Comparison of ENCODE assay signal across 18 mouse cellular contexts in genomic region chrX:93756867-93757455, GRCm38 (mm10).
A peak's percentile ranks its signal among the peaks of the same experiment; 100 is the strongest.
DNase-seq lines count a peak whose midpoint lies in the region; ATAC-seq and TF ChIP-seq lines count a peak whose summit lies in the region.
"Had no signal": no experiment of that assay in that cellular context is flagged by ENCODE, and none has a peak within 500 bp of the region (broad histone marks: within the 10 kb centered on the region; RNA-seq: fewer than 3 reads in every experiment).

No protein-coding gene starts in this region.

- no peak for TF ChIP-seq CTCF in bone marrow macrophage, adult 2 months (IDR thresholded peaks at IDR 0.05; ENCODE audit: low read depth, low read length)
- TF ChIP-seq CTCF in intestine, postnatal 0 days (IDR thresholded peaks at IDR 0.05; ENCODE audit: low read depth): no peak

- no peaks in the 10 kb centered on the region for H3K36me3 ChIP-seq in hindbrain, embryonic 14.5 days (replicated peaks; ENCODE audit: control insufficient read depth, insufficient read depth)
- H3K36me3 ChIP-seq in hindbrain, embryonic 13.5 days: no peaks in the 10 kb centered on the region
- H3K36me3 ChIP-seq in intestine, postnatal 0 days (ENCODE audit: control insufficient read depth, insufficient read depth): no peaks in the 10 kb centered on the region
- H3K36me3 ChIP-seq in heart, embryonic 11.5 days (ENCODE audit: control insufficient read depth, insufficient read depth, low read length): no peaks in the 10 kb centered on the region
- H3K36me3 ChIP-seq: limb, embryonic 15.5 days; neural tube, embryonic 15.5 days had no signal

- H3K27me3 ChIP-seq in hindbrain, embryonic 14.5 days (ENCODE audit: control insufficient read depth, insufficient read depth, low read length): no peaks in the 10 kb centered on the region
- H3K27me3 ChIP-seq in hindbrain, embryonic 13.5 days: no peaks in the 10 kb centered on the region
- H3K27me3 ChIP-seq in intestine, postnatal 0 days (replicated peaks; ENCODE audit: control insufficient read depth, insufficient read depth, low read length): no peaks in the 10 kb centered on the region
- no peaks in the 10 kb centered on the region for H3K27me3 ChIP-seq in heart, embryonic 11.5 days (ENCODE audit: control insufficient read depth, insufficient read depth, low read length)
- H3K27me3 ChIP-seq: neural tube, embryonic 15.5 days had no signal

- H3K4me1 ChIP-seq in hindbrain, embryonic 14.5 days (replicated peaks; ENCODE audit: control insufficient read depth, insufficient read depth, low read length): no peaks in the 10 kb centered on the region; the same call in 1 of the 2 replicates
- H3K4me1 ChIP-seq in hindbrain, embryonic 13.5 days (replicated peaks): peaks cover 8% of the 10 kb centered on the region
- H3K4me1 ChIP-seq in bone marrow macrophage, adult 2 months (ENCODE audit: control insufficient read depth, insufficient read depth, low read length): peaks cover 19% of the 10 kb centered on the region
- H3K4me1 ChIP-seq in intestine, postnatal 0 days (replicated peaks; ENCODE audit: control insufficient read depth, insufficient read depth, low read length): no peaks in the 10 kb centered on the region
- H3K4me1 ChIP-seq in heart, embryonic 11.5 days (ENCODE audit: control insufficient read depth, insufficient read depth, low read length): no peaks in the 10 kb centered on the region
- H3K4me1 ChIP-seq: limb, embryonic 15.5 days; neural tube, embryonic 15.5 days had no signal

- H3K4me2 ChIP-seq in hindbrain, embryonic 14.5 days (replicated peaks): no peak overlapping the region
- H3K4me2 ChIP-seq in hindbrain, embryonic 13.5 days: no peak overlapping the region
- H3K4me2 ChIP-seq in intestine, postnatal 0 days (replicated peaks; ENCODE audit: low read depth): no peak overlapping the region
- no peak overlapping the region for H3K4me2 ChIP-seq in heart, embryonic 11.5 days
- H3K4me2 ChIP-seq: limb, embryonic 15.5 days; midbrain, embryonic 11.5 days; neural tube, embryonic 15.5 days had no signal

- H3K27ac ChIP-seq in hindbrain, embryonic 14.5 days: no peak overlapping the region
- no peak overlapping the region for H3K27ac ChIP-seq in hindbrain, embryonic 13.5 days
- peak overlapping the region; percentile 1; the same call in 1 of the 2 replicates for H3K27ac ChIP-seq in bone marrow macrophage, adult 2 months (ENCODE audit: insufficient read depth, low read depth, low read length)
- no peak overlapping the region for H3K27ac ChIP-seq in intestine, postnatal 0 days (ENCODE audit: low read depth, low read length)
- H3K27ac ChIP-seq in heart, embryonic 11.5 days (ENCODE audit: low read depth, low read length): no peak overlapping the region
- H3K27ac ChIP-seq: limb, embryonic 15.5 days; neural tube, embryonic 15.5 days had no signal

- no peak overlapping the region for H3K9ac ChIP-seq in hindbrain, embryonic 14.5 days
- H3K9ac ChIP-seq in hindbrain, embryonic 13.5 days: no peak overlapping the region
- no peak overlapping the region for H3K9ac ChIP-seq in intestine, postnatal 0 days (ENCODE audit: low read depth, low read length)
- no peak overlapping the region for H3K9ac ChIP-seq in heart, embryonic 11.5 days (ENCODE audit: low read depth, low read length)
- H3K9ac ChIP-seq: limb, embryonic 15.5 days; neural tube, embryonic 15.5 days had no signal

- peak; percentile 33 for DNase-seq in hindbrain, embryonic 14.5 days (ENCODE audit: low spot score)
- peak; percentile 49 for DNase-seq in 3T3-L1 (ENCODE audit: low read depth, low spot score)
- DNase-seq in cerebellum, postnatal 25 days: no peak
- DNase-seq: adrenal gland, postnatal 14 days; cerebellum, adult 9-11 months; gastrocnemius, postnatal 10 days; kidney, postnatal 10 days; right cerebral cortex, adult 18-20 months; thymus, postnatal 14 days had no signal

- 0 out of 2 replicates have a peak, but pooled peaks have one; percentile 51 for ATAC-seq in hindbrain, embryonic 14.5 days (ENCODE audit: low FRiP score)
- ATAC-seq in hindbrain, embryonic 13.5 days (ENCODE audit: low FRiP score): no peak
- ATAC-seq in intestine, postnatal 0 days: peak; percentile 84
- ATAC-seq in heart, embryonic 11.5 days (replicated peaks; ENCODE audit: insufficient number of reproducible peaks, low FRiP score, low TSS enrichment): no peak
- ATAC-seq: CD4-positive, CD25-positive, alpha-beta regulatory T cell, adult 4 months; inflammation-experienced regulatory T-cells, adult 6 months had no signal

- no peak for TF ChIP-seq POLR2A in bone marrow macrophage, adult 2 months (IDR thresholded peaks at IDR 0.05; ENCODE audit: borderline replicate concordance, low read depth, low read length)

- 54% methylated on average over 7 of the region's 7 CpGs for WGBS in hindbrain, embryonic 14.5 days
- WGBS in hindbrain, embryonic 13.5 days: 65% methylated on average over 7 of the region's 7 CpGs
- WGBS in intestine, postnatal 0 days: 39% methylated on average over 7 of the region's 7 CpGs
- 57% methylated on average over 7 of the region's 7 CpGs for WGBS in heart, embryonic 11.5 days (ENCODE audit: insufficient replicate concordance)

- H3K4me3 ChIP-seq in hindbrain, embryonic 14.5 days (replicated peaks; ENCODE audit: low read length): no peak overlapping the region
- no peak overlapping the region for H3K4me3 ChIP-seq in hindbrain, embryonic 13.5 days
- no peak overlapping the region for H3K4me3 ChIP-seq in bone marrow macrophage, adult 2 months (ENCODE audit: insufficient read depth, low read length)
- H3K4me3 ChIP-seq in intestine, postnatal 0 days (ENCODE audit: low read depth, low read length): no peak overlapping the region
- H3K4me3 ChIP-seq in heart, embryonic 11.5 days (ENCODE audit: low read depth, low read length): no peak overlapping the region
- H3K4me3 ChIP-seq: limb, embryonic 15.5 days; neural tube, embryonic 15.5 days had no signal

- no peaks in the 10 kb centered on the region for H3K9me3 ChIP-seq in hindbrain, embryonic 14.5 days (ENCODE audit: control insufficient read depth, low read length)
- H3K9me3 ChIP-seq in hindbrain, embryonic 13.5 days: no peaks in the 10 kb centered on the region
- no peaks in the 10 kb centered on the region for H3K9me3 ChIP-seq in intestine, postnatal 0 days (ENCODE audit: control insufficient read depth)
- H3K9me3 ChIP-seq in heart, embryonic 11.5 days (replicated peaks; ENCODE audit: control insufficient read depth, low read length): no peaks in the 10 kb centered on the region
- H3K9me3 ChIP-seq: limb, embryonic 15.5 days; neural tube, embryonic 15.5 days had no signal

Comparison
In these comparisons a context has a peak if more than half of its experiments do, and no peak if none do; other contexts are left out.
1. ATAC-seq: peak in hindbrain, embryonic 14.5 days (single experiment) and intestine, postnatal 0 days (single experiment); none in hindbrain, embryonic 13.5 days (single experiment) and heart, embryonic 11.5 days (single experiment).
2. DNase-seq: peak in hindbrain, embryonic 14.5 days (single experiment) and 3T3-L1 (single experiment); none in cerebellum, postnatal 25 days (0 of 2).